Mouse (Mus musculus): ENCODE measurements around the gene Ccdc6.

Ccdc6 gene

DNA sequence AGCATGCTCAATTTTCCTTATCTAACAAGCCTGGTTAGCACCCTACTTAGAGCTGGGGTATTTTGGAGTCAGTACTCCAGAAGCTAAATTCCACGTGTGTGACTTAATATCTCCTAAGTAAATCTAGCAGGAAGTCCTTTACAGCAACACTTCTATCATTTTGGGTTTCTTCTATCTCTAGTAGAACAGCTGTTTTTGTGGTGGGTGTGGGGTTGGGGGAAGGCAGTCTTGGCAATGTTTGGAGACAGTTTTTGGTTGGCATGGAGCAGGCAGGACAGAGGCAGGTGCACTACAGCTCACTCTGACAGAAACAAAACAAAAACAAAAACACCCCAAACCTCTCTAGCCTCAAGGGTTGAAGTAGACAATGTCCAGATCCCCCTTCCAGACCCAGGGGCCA lies 3.1 kb upstream of the Ccdc6 start:
- in situ Hi-C loops (cut with MboI, MseI) = loop anchor here (10.0 kb wide), 1 partner anchor 1251 kb away; the partner anchor contains the start of genes Cisd1 and Ipmk

DNA sequence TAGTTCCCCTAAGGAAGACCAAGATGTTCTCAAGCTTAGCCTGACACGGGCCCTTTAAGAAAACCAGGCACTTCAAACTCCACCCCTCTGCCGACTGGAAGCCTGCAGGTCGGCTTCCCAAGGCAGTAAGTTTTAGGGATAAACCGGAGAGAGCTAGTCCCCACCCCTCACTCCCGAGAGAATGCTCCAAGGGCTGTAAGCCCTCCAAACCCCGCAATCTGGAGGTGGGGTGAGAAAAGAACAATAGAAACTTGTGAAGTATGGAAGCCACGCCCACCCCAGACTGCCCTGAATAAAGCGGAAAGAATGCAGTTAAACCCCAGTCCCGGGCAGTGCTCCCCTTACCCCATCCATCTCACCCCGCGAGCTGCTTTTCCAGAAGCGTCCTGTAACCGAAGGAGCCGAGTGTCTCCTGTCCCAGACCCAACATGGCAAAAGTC lies 1.9 kb upstream of the Ccdc6 start:
- in situ Hi-C loops (cut with MboI, MseI) = loop anchor here (10.0 kb wide), 1 partner anchor 1250 kb away; the partner anchor contains the start of genes Cisd1 and Ipmk

DNA sequence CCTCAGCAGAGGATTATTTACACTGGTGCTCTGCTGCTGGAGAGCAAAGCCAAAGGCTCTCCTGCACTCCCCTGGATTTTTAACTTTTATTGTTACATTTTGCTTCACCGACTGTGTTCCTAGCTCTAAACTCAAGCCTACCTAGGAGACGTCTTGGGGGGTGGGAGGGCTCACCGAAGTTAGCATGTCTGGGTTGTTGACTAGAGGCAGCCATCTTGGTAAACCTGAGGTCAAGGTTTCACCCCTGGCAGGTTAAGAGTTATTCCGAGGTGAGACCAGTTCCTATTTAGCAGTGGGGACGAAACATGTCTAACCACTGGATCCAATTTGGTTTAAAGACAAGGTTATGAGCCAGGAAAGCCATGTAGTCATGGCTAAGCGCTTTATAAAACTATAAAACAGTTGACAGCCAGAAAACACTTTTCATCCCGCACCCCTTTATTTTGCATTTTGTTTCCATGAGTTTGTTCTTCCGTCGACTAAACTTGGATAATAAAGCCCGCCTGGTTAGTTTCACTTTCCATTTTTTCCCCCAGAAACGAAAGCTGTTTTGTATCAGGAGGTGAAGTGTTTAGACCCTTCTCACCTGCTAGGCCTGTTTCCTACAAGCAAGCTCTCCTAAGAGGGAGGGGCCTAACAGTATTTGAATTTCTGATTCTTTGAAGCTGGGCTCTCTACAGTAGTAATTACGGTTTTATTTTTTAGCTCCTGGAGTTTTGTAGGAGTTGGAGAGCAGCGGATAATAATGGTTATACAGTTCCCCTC lies 1.2 kb upstream of the Ccdc6 start:
- in situ Hi-C loops (cut with MboI, MseI) = loop anchor here (10.0 kb wide), 1 partner anchor 1249 kb away; the partner anchor contains the start of genes Cisd1 and Ipmk

DNA sequence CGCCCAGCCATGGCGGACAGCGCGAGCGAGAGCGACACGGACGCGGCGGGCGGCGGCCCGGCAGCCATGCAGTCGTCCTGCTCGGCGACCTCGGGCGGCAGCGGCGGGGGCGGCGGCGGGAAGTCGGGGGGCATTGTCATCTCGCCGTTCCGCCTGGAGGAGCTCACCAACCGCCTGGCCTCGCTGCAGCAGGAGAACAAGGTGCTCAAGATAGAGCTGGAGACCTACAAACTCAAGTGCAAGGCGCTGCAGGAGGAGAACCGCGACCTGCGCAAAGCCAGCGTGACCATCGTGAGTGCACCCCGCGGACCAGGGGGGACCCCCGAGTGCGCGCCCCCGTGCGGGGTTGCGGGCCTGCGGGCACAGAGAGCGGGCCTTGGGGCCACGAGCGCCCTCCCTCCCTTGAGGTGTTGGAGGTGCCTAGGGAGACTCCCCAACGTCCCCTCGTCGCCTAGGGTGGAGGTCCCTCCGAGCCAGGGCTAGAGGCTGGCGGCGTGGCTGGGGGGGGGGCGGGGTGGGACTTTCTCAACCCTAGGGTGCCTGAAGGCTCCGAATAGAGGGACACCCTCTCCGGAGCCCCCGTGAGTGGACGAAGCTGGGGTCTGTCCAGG lies 475 bp downstream of the Ccdc6 start:
- in situ Hi-C loops (cut with MboI, MseI) = loop anchor here (10.0 kb wide), 1 partner anchor 1247 kb away; the partner anchor contains the start of genes Cisd1 and Ipmk

DNA sequence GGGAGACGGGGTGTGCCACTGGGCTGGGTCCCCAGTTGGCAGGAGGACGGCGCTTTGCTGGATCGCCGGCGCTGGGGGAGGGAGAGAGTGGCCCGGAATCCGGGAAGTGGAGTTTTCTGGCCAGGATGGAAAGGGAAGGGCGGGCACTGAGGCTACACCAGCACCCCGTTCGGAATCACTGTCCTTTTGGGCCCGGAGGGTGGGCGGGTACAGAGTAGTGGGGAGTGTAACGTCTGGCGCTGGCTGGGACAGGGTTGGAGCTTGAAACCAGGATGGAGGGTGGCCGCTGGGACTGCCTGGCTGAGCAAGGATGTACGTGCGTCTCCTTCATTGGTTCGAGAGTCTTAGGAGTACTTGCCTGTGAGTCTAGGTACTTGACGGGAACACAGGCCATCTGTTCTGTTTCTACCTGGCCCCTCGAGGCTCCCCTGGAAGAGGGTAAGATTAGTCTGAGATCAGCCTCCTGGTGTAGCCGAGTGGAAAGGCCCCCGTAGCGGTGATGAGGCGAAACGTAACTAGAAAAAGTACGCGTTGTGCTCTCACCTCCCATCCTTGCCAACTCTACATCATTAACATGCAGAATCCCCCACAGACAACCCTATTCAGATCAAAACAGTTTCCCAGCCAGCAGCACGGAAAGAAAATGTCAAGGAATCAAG lies 1.1 kb downstream of the Ccdc6 start:
- in situ Hi-C loops (cut with MboI, MseI) = loop anchor here (10.0 kb wide), 1 partner anchor 1247 kb away; the partner anchor contains the start of genes Cisd1 and Ipmk

DNA sequence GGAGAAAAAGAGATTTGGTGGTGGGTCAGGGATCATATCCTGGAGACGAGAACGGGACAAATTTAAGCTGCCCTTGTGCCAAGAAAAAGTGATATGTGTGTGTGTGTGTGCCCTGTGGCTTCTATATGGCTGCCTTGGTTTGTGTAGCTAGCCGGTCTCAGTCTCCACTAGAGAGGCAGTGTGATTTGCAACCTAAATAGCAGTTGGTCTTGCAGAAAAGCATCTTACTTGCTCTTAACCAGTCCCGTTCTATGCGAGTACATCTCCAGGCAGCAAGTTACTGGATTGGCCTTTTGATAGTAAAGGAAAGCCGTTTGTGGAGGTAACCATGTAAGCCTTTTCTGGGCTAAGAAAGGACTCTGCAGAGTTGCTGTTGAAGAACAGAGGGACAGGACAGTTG lies 1.7 kb downstream of the Ccdc6 start:
- in situ Hi-C loops (cut with MboI, MseI) = loop anchor here (10.0 kb wide), 1 partner anchor 1246 kb away; the partner anchor contains the start of genes Cisd1 and Ipmk

DNA sequence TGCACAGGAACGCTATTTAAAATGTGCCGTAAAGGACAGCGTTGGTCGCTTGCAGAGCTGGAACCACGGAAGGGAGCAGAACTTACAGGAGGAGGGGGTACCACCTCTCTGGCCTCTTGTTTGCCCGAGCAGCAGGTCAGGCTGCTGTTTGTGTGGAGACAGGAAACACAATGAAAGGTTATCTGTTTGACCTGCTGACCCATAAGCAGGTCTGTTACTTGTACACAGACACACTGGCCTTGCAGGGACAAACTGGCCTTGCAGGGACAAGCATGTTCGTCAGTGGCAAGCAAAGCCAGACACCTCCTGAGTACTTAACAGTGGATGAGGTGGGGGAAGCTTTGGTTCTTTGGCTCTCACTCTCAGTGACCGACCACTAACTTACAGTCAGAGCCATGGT lies 2.1 kb downstream of the Ccdc6 start:
- in situ Hi-C loops (cut with MboI, MseI) = loop anchor here (10.0 kb wide), 1 partner anchor 1246 kb away; the partner anchor contains the start of genes Cisd1 and Ipmk

DNA sequence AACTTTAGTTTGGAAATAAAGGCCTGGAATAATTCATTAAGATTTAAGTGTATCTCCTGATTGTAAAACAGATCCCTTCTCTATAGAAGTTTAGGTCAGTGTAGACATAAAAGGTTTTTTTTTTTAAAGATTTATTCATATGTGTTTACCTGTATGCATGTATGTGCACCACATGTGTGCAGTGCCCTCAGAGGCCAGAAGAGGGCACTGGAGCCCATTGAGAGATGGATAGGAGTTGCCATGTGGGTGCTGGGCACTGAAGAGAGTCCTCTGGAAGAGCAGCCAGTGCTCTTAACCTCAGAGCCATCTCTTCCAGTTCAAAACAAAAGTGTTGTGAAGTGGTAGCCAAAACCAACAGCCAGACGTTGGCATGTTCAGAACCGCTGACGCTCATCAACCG lies 5.2 kb downstream of the Ccdc6 start:
- in situ Hi-C loops (cut with MboI, MseI) = no loop called here

DNA sequence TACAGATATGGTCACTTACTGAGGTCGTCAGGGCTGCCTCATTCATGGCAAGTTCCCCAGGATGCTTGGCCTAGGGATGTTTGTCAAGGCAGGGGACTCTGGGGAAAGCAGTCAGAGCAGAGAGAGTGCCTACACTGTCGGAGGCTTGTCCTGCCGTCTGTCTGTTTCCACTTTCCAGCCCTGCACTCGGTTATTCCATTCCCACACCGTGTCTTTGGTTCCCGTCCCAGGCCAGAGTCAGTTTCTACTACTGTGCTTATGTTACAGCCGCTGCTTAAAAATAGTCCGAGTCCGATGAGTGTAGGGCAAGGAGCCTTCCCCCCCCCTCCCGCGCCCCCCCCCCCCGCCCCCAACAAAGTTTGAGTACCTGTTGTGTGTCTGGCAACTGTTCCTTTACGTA lies 11.1 kb downstream of the Ccdc6 start:
- in situ Hi-C loops (cut with MboI, MseI) = no loop called here

DNA sequence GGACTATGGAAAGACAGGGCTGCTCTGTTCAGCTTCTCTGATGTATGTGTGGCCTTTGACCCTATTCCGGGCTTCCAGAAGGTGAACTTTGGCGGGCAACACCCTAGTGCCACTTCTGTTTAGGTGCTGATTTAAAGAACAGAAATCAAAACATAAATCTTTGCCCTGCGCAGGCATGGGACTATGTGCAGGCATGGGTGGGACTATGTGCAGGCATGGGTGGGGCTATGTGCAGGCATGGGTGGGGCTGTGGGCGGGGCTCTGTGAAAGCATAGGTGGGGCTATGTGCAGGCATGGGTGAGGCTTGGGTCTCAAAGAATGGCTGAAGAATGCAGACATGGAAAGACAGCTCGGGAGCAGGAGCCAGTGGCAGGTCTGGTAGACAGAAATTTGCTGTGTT lies 13.1 kb downstream of the Ccdc6 start:
- in situ Hi-C loops (cut with MboI, MseI) = no loop called here

DNA sequence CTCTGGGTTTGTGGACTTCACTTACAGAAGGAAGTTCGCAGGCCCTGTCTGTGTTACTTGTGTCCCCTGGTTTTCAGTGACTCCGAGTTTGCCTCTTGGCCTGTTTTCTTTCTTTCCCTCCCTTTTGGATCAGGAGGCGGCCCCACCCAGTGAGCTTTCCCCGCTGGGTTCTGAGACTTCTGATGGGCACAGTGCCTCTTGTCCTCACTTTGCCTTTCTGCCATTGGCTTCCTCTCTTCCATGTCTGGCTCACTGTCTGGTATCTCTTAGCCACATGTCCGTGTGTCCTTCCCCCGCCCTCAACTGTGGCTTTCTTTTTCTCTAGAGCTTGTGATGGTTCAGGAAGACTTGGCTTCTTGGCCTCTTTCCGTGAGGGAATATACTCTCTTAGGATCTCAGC lies 13.9 kb downstream of the Ccdc6 start:
- in situ Hi-C loops (cut with MboI, MseI) = no loop called here

DNA sequence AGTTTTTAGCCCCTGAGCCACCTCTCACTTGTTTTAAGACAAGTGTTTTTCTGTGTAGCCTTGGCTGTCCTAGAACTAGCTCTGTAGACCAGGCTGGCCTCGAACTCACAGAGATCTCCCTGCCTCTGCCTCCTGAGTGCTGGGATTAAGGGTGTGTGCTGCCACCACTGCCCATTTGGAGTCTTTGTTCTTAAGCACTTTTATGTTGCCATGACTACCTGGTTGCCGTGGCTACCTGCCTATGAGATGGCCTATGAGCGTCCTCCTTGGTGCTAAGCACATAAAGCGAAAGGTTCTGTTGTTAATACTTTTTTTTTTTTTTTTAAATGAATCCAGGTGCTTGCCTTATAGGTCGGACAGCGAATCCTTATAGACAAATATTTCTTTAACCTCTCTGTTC lies 14.7 kb downstream of the Ccdc6 start:
- in situ Hi-C loops (cut with MboI, MseI) = no loop called here

DNA sequence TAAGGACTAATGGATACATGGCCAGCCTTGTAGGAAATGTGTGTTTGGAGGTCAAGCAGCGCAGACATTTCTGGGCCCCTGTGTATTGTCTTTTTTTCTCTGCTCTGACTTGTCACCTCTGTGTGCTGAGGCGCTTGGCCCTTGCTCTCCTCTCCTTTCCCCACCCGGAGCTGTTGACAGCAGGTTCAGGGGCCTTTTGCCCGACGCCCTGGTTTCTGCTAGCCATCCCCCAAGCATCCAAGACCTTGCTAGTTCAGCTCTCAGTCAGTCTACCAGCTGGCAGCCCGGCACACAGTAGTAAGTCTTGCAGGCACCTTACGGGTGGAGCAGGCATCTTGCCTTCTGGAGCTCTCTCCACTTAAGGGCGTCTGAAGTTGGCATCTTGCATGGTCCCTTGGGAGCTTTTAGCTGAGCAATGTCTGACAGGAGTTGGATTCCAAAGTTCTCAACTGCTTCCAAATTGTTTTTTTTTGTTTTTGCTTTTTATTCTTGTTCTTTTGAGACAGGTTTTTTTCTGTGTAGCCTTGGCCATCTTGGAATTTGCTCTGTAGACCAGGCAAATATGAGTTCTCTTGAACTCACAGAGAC lies 17.2 kb downstream of the Ccdc6 start:
- in situ Hi-C loops (cut with MboI, MseI) = no loop called here

DNA sequence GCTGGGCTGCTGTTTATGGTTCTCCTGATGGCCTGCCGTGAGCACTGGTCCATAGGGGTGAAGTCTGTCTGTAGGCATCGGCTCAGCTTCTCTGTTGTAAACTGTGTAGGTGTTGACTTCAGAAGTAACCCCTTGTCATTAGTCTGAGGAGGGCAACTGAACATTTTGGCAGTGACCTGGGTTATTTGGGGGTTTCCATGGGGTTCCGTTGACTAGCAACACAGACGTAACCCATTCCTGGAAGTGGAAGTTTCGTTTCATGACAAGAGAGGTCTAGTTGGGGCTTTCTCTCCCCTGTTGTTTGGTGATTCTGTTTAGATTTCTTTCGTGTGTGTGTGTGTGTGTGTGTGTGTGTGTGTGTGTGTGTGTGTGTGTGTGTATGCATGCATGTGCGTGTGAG lies 19.5 kb downstream of the Ccdc6 start:
- in situ Hi-C loops (cut with MboI, MseI) = no loop called here

DNA sequence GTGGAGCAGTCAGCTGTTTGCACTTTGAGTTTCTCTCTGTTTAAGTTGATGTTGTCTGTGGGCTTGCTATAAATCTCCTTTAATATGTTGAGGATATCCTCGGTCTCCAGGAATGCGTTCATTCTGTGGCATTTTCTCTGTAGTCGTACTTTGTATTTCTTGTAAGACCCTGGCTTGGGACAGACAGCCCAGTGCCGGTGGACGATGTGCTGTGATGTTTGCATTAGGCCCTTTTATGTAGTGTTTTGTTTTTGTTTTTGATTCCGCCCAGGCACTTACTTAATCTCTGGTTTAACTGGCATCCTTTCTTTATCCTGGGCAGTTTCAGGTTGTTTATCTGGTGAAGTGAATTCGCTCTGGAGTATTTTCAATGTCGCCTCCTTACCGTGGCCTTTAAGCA lies 22.5 kb downstream of the Ccdc6 start:
- in situ Hi-C loops (cut with MboI, MseI) = no loop called here

DNA sequence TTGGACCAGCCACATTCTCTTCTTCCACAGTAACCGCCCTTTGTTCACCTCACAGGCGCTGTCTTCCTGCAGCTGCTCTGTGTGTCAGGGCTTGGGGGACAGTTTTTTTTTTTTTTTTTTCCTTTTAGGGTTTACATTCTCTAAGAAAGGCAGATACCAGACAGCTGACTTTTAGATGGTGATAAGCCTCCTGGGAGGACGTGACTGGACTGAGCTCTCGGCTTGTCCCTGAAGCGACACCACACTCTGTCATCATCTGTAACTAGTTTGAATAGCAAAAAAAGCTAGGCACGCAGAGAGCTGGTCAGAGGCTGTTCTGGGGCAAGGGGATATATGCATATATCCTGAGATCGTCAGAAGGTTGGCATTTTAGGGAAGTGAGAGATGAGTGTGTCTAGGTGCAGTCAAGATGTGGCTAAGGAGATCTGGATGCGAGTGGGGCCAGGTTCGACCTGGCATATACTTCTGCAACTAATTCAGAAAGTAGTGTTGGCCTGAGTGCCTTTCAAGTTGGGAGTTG lies 23.0 kb downstream of the Ccdc6 start:
- in situ Hi-C loops (cut with MboI, MseI) = no loop called here

DNA sequence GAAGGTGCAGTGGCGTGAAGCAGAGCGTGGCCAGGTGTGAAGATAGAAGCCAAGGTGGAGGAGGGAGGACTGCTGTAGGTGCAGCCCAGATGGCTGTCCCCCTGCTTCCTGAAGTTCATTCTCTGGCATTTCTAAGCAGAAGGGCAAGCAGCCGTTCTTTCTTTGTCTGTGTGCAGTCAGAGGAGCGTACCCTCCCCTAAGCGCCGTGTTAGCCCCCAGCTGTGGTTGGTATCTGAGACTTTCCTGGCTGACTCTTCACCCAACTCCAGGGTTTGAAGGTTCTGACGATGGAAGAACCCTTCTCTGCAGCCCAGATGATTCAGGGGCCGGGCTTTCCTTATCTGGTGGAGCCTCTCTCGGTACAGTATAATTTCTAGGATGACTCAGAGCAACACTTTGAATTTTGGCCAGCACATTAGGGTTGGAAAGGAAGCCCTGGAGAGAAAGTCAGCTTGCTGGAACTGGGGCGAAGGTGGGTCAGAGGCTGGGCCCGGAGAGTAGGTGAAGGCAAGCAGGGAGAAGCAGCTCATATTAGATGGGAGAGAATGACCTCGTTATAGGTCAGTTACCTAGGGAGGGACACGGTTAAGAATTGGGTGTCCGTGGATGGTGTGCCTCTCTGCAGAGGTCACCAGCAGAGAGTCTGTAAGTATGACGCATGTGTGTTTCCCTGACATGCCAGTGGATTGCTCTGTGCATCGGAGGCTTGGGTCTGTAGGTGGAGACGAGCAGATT lies 23.9 kb downstream of the Ccdc6 start:
- in situ Hi-C loops (cut with MboI, MseI) = no loop called here

DNA sequence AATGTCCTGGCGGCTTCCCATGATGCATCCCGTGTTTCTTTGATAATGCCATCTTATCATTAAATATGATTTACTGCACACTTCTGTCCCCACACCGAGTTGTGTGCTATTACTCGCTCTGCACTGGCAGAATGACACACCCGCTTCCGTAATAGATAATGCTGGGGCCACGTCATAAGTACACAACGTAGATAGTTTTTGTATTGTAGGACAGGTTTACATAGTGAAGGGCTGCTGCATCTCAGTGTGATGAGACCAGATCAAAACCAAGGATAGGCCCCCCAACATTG lies 24.4 kb downstream of the Ccdc6 start:
- in situ Hi-C loops (cut with MboI, MseI) = no loop called here

DNA sequence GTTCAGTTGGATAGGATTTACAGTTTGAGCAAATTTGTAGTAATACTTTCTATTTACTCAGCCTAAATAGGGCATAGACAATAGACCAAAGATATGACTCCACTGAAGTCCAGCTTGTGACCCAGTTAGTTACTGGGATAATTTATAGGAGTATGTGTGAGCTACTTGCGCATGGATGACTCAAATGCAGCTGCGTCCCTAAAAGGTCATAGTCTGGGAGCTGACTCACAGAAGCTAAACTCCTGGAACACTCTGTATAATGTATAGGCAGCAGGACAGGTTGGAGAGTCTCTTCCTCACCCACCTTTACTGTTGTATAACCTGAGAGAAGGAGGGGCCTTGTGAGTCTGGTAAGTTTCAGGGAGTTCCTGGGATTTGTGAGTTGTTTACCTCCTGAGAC lies 26.5 kb downstream of the Ccdc6 start:
- in situ Hi-C loops (cut with MboI, MseI) = no loop called here

DNA sequence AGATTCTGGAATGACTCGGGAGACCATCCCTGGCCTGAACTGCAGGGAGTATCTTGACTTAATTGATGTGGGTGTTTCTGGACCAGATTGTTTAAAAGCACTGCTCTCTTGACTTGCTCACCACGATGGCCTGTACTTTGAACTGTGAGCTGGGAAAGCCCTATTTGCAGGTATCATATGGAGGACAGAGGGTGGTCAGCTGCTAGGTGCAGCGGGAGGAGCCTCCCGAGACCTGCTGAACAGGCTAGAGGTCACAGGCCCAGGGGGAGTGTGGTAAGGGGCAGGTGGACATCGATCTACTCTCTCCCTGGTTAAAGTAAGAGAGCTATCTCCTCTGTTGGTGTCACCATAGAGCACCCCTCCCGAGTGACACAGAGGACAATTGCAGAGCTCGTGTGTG lies 28.6 kb downstream of the Ccdc6 start:
- in situ Hi-C loops (cut with MboI, MseI) = loop anchor here (25.0 kb wide), 1 partner anchor 763 kb away; the partner anchor contains the start of gene Cdk1

DNA sequence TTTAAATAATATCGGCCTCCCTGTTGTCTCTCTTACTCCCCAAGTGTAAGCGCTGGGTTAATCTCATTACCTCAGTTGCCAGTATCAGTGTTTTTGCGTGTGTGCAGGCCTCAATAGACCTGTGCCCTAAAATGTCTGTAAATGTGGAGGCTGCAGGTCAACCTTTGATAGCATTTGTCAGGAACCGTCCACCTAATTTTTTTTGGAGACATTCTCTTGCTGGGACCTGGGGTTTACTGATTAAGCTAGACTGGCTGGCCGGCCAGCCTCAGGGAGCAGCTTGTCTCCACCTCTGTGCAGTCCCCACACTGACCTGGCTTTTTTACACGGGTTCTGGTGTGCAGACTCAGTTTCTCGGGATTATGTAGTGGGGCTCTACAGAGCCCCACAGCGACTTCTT lies 30.4 kb downstream of the Ccdc6 start:
- in situ Hi-C loops (cut with MboI, MseI) = loop anchor here (25.0 kb wide), 1 partner anchor 765 kb away; the partner anchor contains the start of gene Cdk1

Data from T-helper 2 cell (primary cell).